Mouse (Mus musculus): ENCODE results near the gene Uqcrq.
"Not testable (repeated sequence)": the region's sequence is repeated elsewhere in the genome, so short reads cannot be mapped to it uniquely, and the experiment has no call there.

Gene Uqcrq

GRCm38 (mm10) chr11:53450070-53450705 lies 19.6 kb upstream of the Uqcrq start:
- no peak for DNase-seq

GRCm38 (mm10) chr11:53448529-53448928 lies 17.9 kb upstream of the Uqcrq start:
- no peak for DNase-seq

GRCm38 (mm10) chr11:53447996-53448395 lies 17.4 kb upstream of the Uqcrq start:
- no peak for DNase-seq

- DNase-seq = no peak
Observed at GRCm38 (mm10) chr11:53446183-53446582, 15.6 kb upstream of the Uqcrq start.

GRCm38 (mm10) chr11:53445562-53445961 lies 14.9 kb upstream of the Uqcrq start:
- DNase-seq = no peak

GRCm38 (mm10) chr11:53443861-53444260 lies 13.2 kb upstream of the Uqcrq start:
- DNase-seq = peak; percentile 26

- no peak for DNase-seq
Observed at GRCm38 (mm10) chr11:53441921-53442320, 11.3 kb upstream of the Uqcrq start.

- DNase-seq = no peak
Observed at GRCm38 (mm10) chr11:53436338-53436737, 5.7 kb upstream of the Uqcrq start.

- DNase-seq = no peak
Observed at GRCm38 (mm10) chr11:53435504-53435903, 4.9 kb upstream of the Uqcrq start.

GRCm38 (mm10) chr11:53433057-53433456 lies 2.4 kb upstream of the Uqcrq start:
- DNase-seq = no peak

- DNase-seq = peak; percentile 48
Observed at GRCm38 (mm10) chr11:53431347-53432056, 871 bp upstream of the Uqcrq start.

GRCm38 (mm10) chr11:53430300-53430669 lies 346 bp downstream of the Uqcrq start:
- DNase-seq = no peak

GRCm38 (mm10) chr11:53429182-53429581 lies 1.4 kb downstream of the Uqcrq start:
- DNase-seq = no peak

GRCm38 (mm10) chr11:53428716-53429057 lies 1.9 kb downstream of the Uqcrq start:
- no peak for DNase-seq

GRCm38 (mm10) chr11:53427993-53428715 lies 2.5 kb downstream of the Uqcrq start:
- DNase-seq = no peak

GRCm38 (mm10) chr11:53426914-53427313 lies 3.7 kb downstream of the Uqcrq start:
- not testable (repeated sequence) for DNase-seq

GRCm38 (mm10) chr11:53425711-53426255 lies 4.8 kb downstream of the Uqcrq start:
- DNase-seq = no peak

- DNase-seq = no peak
Observed at GRCm38 (mm10) chr11:53425251-53425650, 5.4 kb downstream of the Uqcrq start.

GRCm38 (mm10) chr11:53424826-53425225 lies 5.8 kb downstream of the Uqcrq start:
- DNase-seq = no peak

- DNase-seq = no peak
Observed at GRCm38 (mm10) chr11:53423036-53423435, 7.6 kb downstream of the Uqcrq start, which contains the start of gene Leap2. Gene Leap2, minus strand, starts transcription at chr11:53423170.

GRCm38 (mm10) chr11:53418048-53418447 lies 12.6 kb downstream of the Uqcrq start:
- no peak for DNase-seq

GRCm38 (mm10) chr11:53413871-53414270 lies 16.8 kb downstream of the Uqcrq start:
- no peak for DNase-seq

GRCm38 (mm10) chr11:53411738-53412137 lies 18.9 kb downstream of the Uqcrq start:
- DNase-seq = peak; percentile 45

- DNase-seq = no peak
Observed at GRCm38 (mm10) chr11:53403638-53404037, 27.0 kb downstream of the Uqcrq start.

Data from retina, postnatal 1 day (tissue).